Mouse (Mus musculus) large intestine, adult 2 months (tissue): ENCODE results near the gene 0610040J01Rik. TPM values are rescaled to one million over a fixed set of nuclear protein-coding genes. Genes with fewer than 3 reads are reported as not detected.

Experiments used
- DNase-seq: peaks from one replicate; pipeline ENCODE4 v3.0.0-alpha.2; 2012; ENCODE audit warnings: low read depth, low spot score
- WGBS: fragments of 180-500 bp; shearing (Covaris S2); methylation state at CpG from one replicate; pipeline ENCODE4 v1.1.7; 2018; 5-methylcytosine and 5-hydroxymethylcytosine counted together
- polyA plus RNA-seq: library from polyadenylated mRNA; depleted of rRNA; stranded (reverse); fragments of >200 nt; gene quantifications from 2 replicates; pipeline ENCODE4 v1.2.3, GENCODE M21; 2012; rRNA removed

The 0610040J01Rik gene
- polyA plus RNA-seq, 1 experiment = 38.9 TPM

DNA sequence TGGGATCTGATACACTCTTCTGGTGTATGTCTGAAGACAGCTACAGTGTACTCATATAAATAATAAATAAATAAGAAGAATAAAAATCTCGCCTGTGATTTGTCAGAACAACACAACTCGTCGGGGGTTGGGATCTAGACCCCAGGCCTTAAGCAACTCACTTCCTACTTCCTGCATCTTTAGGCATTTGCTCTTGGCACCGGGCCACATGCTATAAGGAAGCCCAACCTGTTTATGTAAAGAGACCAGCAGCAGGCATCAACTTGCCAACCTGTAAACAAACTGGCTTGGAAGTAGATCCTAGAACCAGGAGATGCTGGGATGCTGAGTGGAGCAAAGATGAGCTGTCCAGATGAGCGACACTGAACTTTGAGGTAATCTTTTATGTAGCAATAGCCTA lies 129.7 kb downstream of the 0610040J01Rik start:
- 32% methylated on average over 5 of the region's 5 CpGs for WGBS
- DNase-seq = no peak

DNA sequence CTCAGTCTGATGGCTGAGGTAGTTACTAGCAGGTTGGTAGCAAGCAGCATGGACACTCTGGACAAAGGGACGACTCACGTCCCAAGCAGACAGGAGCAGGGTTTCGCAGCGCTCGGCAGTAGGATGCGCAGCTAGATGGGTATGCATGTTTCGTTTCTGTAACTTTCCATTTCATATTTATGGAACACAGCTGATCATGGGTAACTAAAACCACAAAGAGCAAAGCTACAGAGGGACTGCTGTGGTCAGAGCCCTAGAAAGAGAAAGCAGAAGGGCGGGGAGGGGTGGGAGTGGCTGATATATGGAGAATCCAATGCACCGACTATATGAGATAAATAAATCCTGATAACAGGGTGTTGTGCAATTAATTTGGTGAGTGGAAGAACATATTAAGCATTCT lies 131.1 kb downstream of the 0610040J01Rik start:
- 78% methylated on average over 9 of the region's 9 CpGs for WGBS
- DNase-seq = no peak

DNA sequence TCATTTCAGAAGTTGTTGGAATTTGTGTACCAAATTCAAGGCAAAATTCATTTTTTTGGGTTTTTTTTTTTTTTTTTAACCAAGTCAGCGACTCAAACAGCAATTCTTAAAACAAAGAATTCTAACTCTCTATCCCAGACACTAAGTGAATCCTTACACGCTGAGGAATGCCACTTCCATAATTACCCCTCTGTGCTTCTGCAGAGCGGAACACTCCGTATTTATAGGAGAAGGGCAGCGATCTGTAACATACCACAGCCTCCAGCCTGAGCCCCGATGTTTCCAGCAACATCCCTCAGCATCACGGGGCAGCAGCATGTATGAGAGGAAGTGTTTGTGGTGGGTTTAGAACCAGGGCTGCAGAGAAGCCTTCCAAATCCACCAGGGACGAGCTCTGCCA lies 135.4 kb downstream of the 0610040J01Rik start:
- WGBS = 84% methylated on average over 8 of the region's 8 CpGs
- no peak for DNase-seq

DNA sequence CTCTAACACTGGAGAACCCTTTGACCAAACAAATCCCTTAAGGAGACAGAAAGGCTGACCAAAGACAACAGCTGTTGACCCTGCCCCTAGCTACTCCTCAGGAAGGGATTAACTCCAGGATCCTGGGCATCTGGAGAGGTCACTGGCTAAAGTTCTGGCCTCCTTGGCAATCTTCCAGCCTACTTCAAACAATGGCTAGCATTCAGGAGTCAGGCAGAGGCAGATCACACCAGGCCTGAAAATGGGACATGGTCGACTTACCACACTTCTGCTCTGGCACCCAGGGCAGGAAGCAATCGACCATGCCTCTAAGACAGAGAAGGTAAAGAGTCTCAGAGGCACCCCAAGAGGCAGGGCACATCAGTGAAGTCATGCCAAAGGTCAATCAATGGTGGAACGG lies 137.0 kb downstream of the 0610040J01Rik start:
- no peak for DNase-seq

More for the DNA sequence above, 137.0 kb downstream of the 0610040J01Rik start:
- 7% methylated on average over 3 of the region's 3 CpGs for WGBS

Other genes with a start within 250 kb of the 0610040J01Rik start
- not detected in 2 replicates for gene Nwd2, start 163.3 kb upstream of the 0610040J01Rik start, polyA plus RNA-seq
- gene Rell1, start 156.5 kb downstream of the 0610040J01Rik start, polyA plus RNA-seq = 8.8 and 12.2 TPM in 2 replicates